Mouse (Mus musculus): ENCODE data around the gene Sh2d4b.

GRCm38 (mm10) chr14:40889181-40889580 is 3.9 kb downstream of the Sh2d4b start:
- no peak for TF ChIP-seq CTCF (IDR thresholded peaks at IDR 0.05; ENCODE audit: low read depth, low read length)
- no peak for TF ChIP-seq POLR2A (IDR thresholded peaks at IDR 0.05; ENCODE audit: borderline replicate concordance, low read depth, low read length)

Data from bone marrow macrophage, adult 2 months (primary cell).